Mouse (Mus musculus) granulocyte monocyte progenitor cell, adult 5-6 weeks (primary cell): Measurements from ENCODE around the gene Aip. TPM values are rescaled to one million over a fixed set of nuclear protein-coding genes. Genes with fewer than 3 reads are reported as not detected.
A peak's percentile ranks its signal among the peaks of the same experiment; 100 is the strongest.
"Not testable (repeated sequence)": the region's sequence is repeated elsewhere in the genome, so short reads cannot be mapped to it uniquely, and the experiment has no call there.

Source experiments
- ATAC-seq: replicated peaks from 2 replicates; pipeline ENCODE4 v1.8.0; 2016; ENCODE audit warnings: mild to moderate bottlenecking, moderate TSS enrichment, inconsistent platforms; ENCODE audit not compliant: poor library complexity, severe bottlenecking
- total RNA-seq, 2 experiments: library from RNA; stranded (forward) in 1 of 2; stranded (reverse) in 1 of 2; fragments of 200-712, 200-1000 nt in 1 of 2; fragments of >200 nt in 1 of 2; fragmentation: Nextera tagmentation in 1 of 2; gene quantifications; 2 replicates each; pipeline ENCODE4 v1.2.3; 2014 to 2017

Gene Aip
- total RNA-seq, 2 experiments from 2014 or later, result 19.6 to 38.6 TPM

DNA sequence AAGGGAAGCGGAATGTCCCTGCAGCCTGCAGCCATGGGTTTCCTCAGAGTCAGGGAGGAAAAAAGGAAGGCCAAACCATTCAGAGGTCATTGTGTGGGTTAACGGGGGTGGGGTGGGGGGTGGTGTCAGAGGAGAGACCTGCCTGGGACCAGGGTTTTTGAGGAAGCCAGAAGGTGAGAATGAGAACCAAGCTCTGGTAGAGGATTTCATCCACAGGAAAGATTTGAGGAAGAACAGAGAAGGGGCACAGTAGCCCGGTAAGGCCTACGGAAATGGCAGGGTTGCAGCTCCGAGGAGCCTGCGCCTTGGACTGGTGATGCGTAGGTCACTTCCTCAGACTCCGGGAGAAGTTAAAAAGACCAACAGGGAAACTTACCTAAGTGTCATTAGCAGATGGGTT, 54.9 kb downstream of the Aip start:
- ATAC-seq, result peak; percentile 86

GRCm38 (mm10) chr19:4070311-4070710, 55.3 kb downstream of the Aip start:
- ATAC-seq, result no peak

DNA sequence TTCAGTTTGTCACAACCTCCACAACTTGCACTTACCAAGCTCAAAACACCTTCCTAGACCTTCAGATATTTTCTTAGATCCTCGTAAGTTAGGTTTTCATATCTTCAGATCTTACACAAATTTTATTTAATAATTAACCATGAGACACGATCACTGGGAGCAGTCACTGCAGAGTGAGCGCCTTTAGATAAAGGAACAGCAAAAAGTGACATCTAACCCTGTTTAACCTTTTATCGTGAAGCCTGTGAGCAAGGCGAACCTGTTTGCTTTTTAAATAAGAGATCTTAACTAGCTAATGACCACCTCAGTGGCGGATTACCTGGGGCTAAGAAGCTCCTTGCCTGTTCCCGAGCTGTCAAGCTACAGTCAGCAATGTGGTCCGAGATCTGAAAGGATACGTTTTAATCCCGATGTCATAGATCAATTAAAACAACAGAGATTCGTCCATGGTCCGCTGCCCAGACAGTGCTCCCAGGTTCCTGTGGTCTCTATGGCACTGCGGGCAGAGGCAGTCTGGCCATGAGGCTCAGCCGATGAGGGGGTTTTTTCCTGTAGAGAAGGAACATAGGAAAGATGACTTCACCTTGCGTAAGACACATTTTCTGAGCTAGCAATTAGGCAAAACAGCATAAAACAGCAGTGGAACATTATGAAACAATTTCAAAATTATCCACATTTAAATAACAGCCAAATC, 56.8 kb downstream of the Aip start:
- ATAC-seq, result peak; percentile 55

- not testable (repeated sequence) for ATAC-seq
These were observed 57.4 kb downstream of the Aip start for GRCm38 (mm10) chr19:4068242-4068641.

- no peak for ATAC-seq
These were observed 58.8 kb downstream of the Aip start for GRCm38 (mm10) chr19:4066877-4067276.

DNA sequence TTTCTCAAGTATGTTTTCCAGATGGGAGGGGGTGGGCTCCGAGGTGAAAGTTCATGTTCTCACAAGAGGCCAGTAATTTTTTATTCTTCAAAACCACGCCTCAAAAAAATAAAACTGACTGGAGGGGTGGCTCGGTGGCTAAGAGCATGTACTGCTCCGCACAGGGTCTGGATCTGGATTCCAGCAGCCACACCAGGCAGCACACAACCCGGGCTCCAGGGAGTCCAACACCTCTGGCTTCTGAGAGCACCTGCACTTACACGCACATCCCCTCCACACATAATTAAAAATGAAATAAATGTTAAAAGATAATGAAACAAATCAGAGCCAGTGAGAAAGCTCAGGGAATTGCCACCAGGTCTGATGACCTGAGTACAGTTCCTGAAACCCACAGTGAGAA, 59.4 kb downstream of the Aip start:
- no peak for ATAC-seq

GRCm38 (mm10) chr19:4064501-4064900, 61.2 kb downstream of the Aip start:
- ATAC-seq, result not testable (repeated sequence)

Other genes with a start within 250 kb of the Aip start
Only the 30 nearest of the 33 such genes appear.
- 162 and 191 TPM in 2 replicates for gene Unc93b1, start 190.7 kb downstream of the Aip start, total RNA-seq (2014; fragmentation: Nextera tagmentation)
- gene Unc93b1, start 190.7 kb downstream of the Aip start, total RNA-seq (2017), result 205 and 220 TPM in 2 replicates
- not detected in 2 replicates for gene Aldh3b3, start 167.2 kb downstream of the Aip start, total RNA-seq (2014; fragmentation: Nextera tagmentation)
- not detected in 2 replicates for gene Aldh3b3, start 167.2 kb downstream of the Aip start, total RNA-seq (2017)
- not detected in 2 replicates for gene Aldh3b2, start 153.5 kb downstream of the Aip start, total RNA-seq (2014; fragmentation: Nextera tagmentation)
- 0.09 TPM in 1 of 2 replicates, not detected in the other for gene Aldh3b2, start 153.5 kb downstream of the Aip start, total RNA-seq (2017)
- gene Acy3, start 139.3 kb downstream of the Aip start, total RNA-seq (2014; fragmentation: Nextera tagmentation), result 4.1 and 6.4 TPM in 2 replicates
- gene Acy3, start 139.3 kb downstream of the Aip start, total RNA-seq (2017), result 0.73 and 4.0 TPM in 2 replicates
- not detected in 2 replicates for gene Tbx10, start 133.1 kb downstream of the Aip start, total RNA-seq (2014; fragmentation: Nextera tagmentation)
- not detected in 2 replicates for gene Tbx10, start 133.1 kb downstream of the Aip start, total RNA-seq (2017)
- 9.7 and 16.3 TPM in 2 replicates for gene Nudt8, start 125.3 kb downstream of the Aip start, total RNA-seq (2014; fragmentation: Nextera tagmentation)
- gene Nudt8, start 125.3 kb downstream of the Aip start, total RNA-seq (2017), result 4.4 and 10.5 TPM in 2 replicates
- gene Gm49405, start 125.2 kb downstream of the Aip start, total RNA-seq (2014; fragmentation: Nextera tagmentation), result 0.30 and 3.0 TPM in 2 replicates
- 1.2 and 1.3 TPM in 2 replicates for gene Gm49405, start 125.2 kb downstream of the Aip start, total RNA-seq (2017)
- 3.0 and 7.0 TPM in 2 replicates for gene Doc2g, start 122.5 kb downstream of the Aip start, total RNA-seq (2014; fragmentation: Nextera tagmentation)
- 0.46 and 2.9 TPM in 2 replicates for gene Doc2g, start 122.5 kb downstream of the Aip start, total RNA-seq (2017)
- 93.8 and 132 TPM in 2 replicates for gene Ndufv1, start 113.1 kb downstream of the Aip start, total RNA-seq (2014; fragmentation: Nextera tagmentation)
- 222 and 241 TPM in 2 replicates for gene Ndufv1, start 113.1 kb downstream of the Aip start, total RNA-seq (2017)
- 235 and 335 TPM in 2 replicates for gene Gstp1, start 87.9 kb downstream of the Aip start, total RNA-seq (2014; fragmentation: Nextera tagmentation)
- 84.1 and 120 TPM in 2 replicates for gene Gstp1, start 87.9 kb downstream of the Aip start, total RNA-seq (2017)
- not detected in 2 replicates for gene Gstp2, start 79.8 kb downstream of the Aip start, total RNA-seq (2014; fragmentation: Nextera tagmentation)
- gene Gstp2, start 79.8 kb downstream of the Aip start, total RNA-seq (2017), result 4.3 TPM in 1 of 2 replicates, not detected in the other
- not detected in 2 replicates for gene Gstp3, start 66.3 kb downstream of the Aip start, total RNA-seq (2014; fragmentation: Nextera tagmentation)
- gene Gstp3, start 66.3 kb downstream of the Aip start, total RNA-seq (2017), result 0.65 TPM in 1 of 2 replicates, not detected in the other
- gene Cabp2, start 44.3 kb downstream of the Aip start, total RNA-seq (2014; fragmentation: Nextera tagmentation), result not detected in 2 replicates
- gene Cabp2, start 44.3 kb downstream of the Aip start, total RNA-seq (2017), result not detected in 2 replicates
- gene Cdk2ap2, start 28.7 kb downstream of the Aip start, total RNA-seq (2014; fragmentation: Nextera tagmentation), result 119 and 155 TPM in 2 replicates
- 33.7 and 36.5 TPM in 2 replicates for gene Cdk2ap2, start 28.7 kb downstream of the Aip start, total RNA-seq (2017)
- 11.3 and 16.8 TPM in 2 replicates for gene Pitpnm1, start 25.9 kb downstream of the Aip start, total RNA-seq (2014; fragmentation: Nextera tagmentation)
- 4.5 and 24.3 TPM in 2 replicates for gene Pitpnm1, start 25.9 kb downstream of the Aip start, total RNA-seq (2017)
- not detected in 2 replicates for gene Gpr152, start 13.9 kb upstream of the Aip start, total RNA-seq (2014; fragmentation: Nextera tagmentation)
- not detected in 2 replicates for gene Gpr152, start 13.9 kb upstream of the Aip start, total RNA-seq (2017)
- not detected in 2 replicates for gene Cabp4, start 18.2 kb upstream of the Aip start, total RNA-seq (2014; fragmentation: Nextera tagmentation)
- gene Cabp4, start 18.2 kb upstream of the Aip start, total RNA-seq (2017), result not detected in 2 replicates
- 143 and 234 TPM in 2 replicates for gene Coro1b, start 22.8 kb upstream of the Aip start, total RNA-seq (2014; fragmentation: Nextera tagmentation)
- gene Coro1b, start 22.8 kb upstream of the Aip start, total RNA-seq (2017), result 71.3 and 73.2 TPM in 2 replicates
- 40.8 and 53.6 TPM in 2 replicates for gene Ptprcap, start 27.7 kb upstream of the Aip start, total RNA-seq (2014; fragmentation: Nextera tagmentation)
- gene Ptprcap, start 27.7 kb upstream of the Aip start, total RNA-seq (2017), result 64.9 and 84.1 TPM in 2 replicates
- gene Rps6kb2, start 37.5 kb upstream of the Aip start, total RNA-seq (2014; fragmentation: Nextera tagmentation), result 42.5 and 45.6 TPM in 2 replicates
- gene Rps6kb2, start 37.5 kb upstream of the Aip start, total RNA-seq (2017), result 21.0 and 31.6 TPM in 2 replicates
- 0.58 and 5.7 TPM in 2 replicates for gene Carns1, start 49.6 kb upstream of the Aip start, total RNA-seq (2014; fragmentation: Nextera tagmentation)
- gene Carns1, start 49.6 kb upstream of the Aip start, total RNA-seq (2017), result 1.1 and 2.9 TPM in 2 replicates
- 41.1 and 50.1 TPM in 2 replicates for gene Tbc1d10c, start 65.4 kb upstream of the Aip start, total RNA-seq (2014; fragmentation: Nextera tagmentation)
- gene Tbc1d10c, start 65.4 kb upstream of the Aip start, total RNA-seq (2017), result 11.3 and 18.4 TPM in 2 replicates
- 406 and 527 TPM in 2 replicates for gene Ppp1ca, start 66.2 kb upstream of the Aip start, total RNA-seq (2014; fragmentation: Nextera tagmentation)
- 494 and 518 TPM in 2 replicates for gene Ppp1ca, start 66.2 kb upstream of the Aip start, total RNA-seq (2017)
- gene Rad9a, start 75.8 kb upstream of the Aip start, total RNA-seq (2014; fragmentation: Nextera tagmentation), result 27.8 and 41.3 TPM in 2 replicates
- gene Rad9a, start 75.8 kb upstream of the Aip start, total RNA-seq (2017), result 16.0 and 16.3 TPM in 2 replicates
- gene Clcf1, start 88.4 kb upstream of the Aip start, total RNA-seq (2014; fragmentation: Nextera tagmentation), result 6.8 and 7.4 TPM in 2 replicates
- 0.67 and 1.8 TPM in 2 replicates for gene Clcf1, start 88.4 kb upstream of the Aip start, total RNA-seq (2017)
- not detected in 2 replicates for gene AC109138.7, start 88.5 kb upstream of the Aip start, total RNA-seq (2014; fragmentation: Nextera tagmentation)
- gene AC109138.7, start 88.5 kb upstream of the Aip start, total RNA-seq (2017), result not detected in 2 replicates
- 68.6 and 117 TPM in 2 replicates for gene Pold4, start 106.0 kb upstream of the Aip start, total RNA-seq (2014; fragmentation: Nextera tagmentation)
- 69.5 and 92.0 TPM in 2 replicates for gene Pold4, start 106.0 kb upstream of the Aip start, total RNA-seq (2017)
- 17.7 and 25.9 TPM in 2 replicates for gene Ssh3, start 143.3 kb upstream of the Aip start, total RNA-seq (2014; fragmentation: Nextera tagmentation)
- 10.8 and 22.0 TPM in 2 replicates for gene Ssh3, start 143.3 kb upstream of the Aip start, total RNA-seq (2017)
- 6.8 and 7.2 TPM in 2 replicates for gene Ankrd13d, start 157.3 kb upstream of the Aip start, total RNA-seq (2014; fragmentation: Nextera tagmentation)
- 1.6 and 3.9 TPM in 2 replicates for gene Ankrd13d, start 157.3 kb upstream of the Aip start, total RNA-seq (2017)
- gene Grk2, start 180.4 kb upstream of the Aip start, total RNA-seq (2014; fragmentation: Nextera tagmentation), result 179 and 198 TPM in 2 replicates
- 133 and 181 TPM in 2 replicates for gene Grk2, start 180.4 kb upstream of the Aip start, total RNA-seq (2017)